Mouse (Mus musculus) G1E-ER4 (cell line): Measurements from ENCODE around the gene Ercc1. TPM values are rescaled to one million over a fixed set of nuclear protein-coding genes. Genes with fewer than 3 reads are reported as not detected.

Experiments used
- GATA1 ChIP-seq: IDR thresholded peaks from one replicate; pipeline ENCODE4 v1.8.0; 2012; ENCODE audit warnings: low read length, inconsistent platforms
- polyA plus RNA-seq: library from polyadenylated mRNA; stranded (reverse); fragments of >175 nt; gene quantifications from 2 replicates; pipeline ENCODE4 v1.2.3, GENCODE M21; 2012

Ercc1 gene
- polyA plus RNA-seq, 1 experiment, result 133 TPM

GRCm38 (mm10) chr7:19322489-19322888 lies 22.1 kb upstream of the Ercc1 start:
- TF ChIP-seq GATA1, result no peak

- TF ChIP-seq GATA1, result no peak
Measured at GRCm38 (mm10) chr7:19324221-19324620, 20.4 kb upstream of the Ercc1 start.

- no peak for TF ChIP-seq GATA1
Measured at GRCm38 (mm10) chr7:19325262-19326199, 19.0 kb upstream of the Ercc1 start.

- TF ChIP-seq GATA1, result no peak
Measured at GRCm38 (mm10) chr7:19326359-19326758, 18.2 kb upstream of the Ercc1 start.

- TF ChIP-seq GATA1, result no peak
Measured at GRCm38 (mm10) chr7:19327128-19327527, 17.4 kb upstream of the Ercc1 start.

- no peak for TF ChIP-seq GATA1
Measured at GRCm38 (mm10) chr7:19327782-19328181, 16.8 kb upstream of the Ercc1 start.

- no peak for TF ChIP-seq GATA1
Measured at GRCm38 (mm10) chr7:19328425-19328824, 16.2 kb upstream of the Ercc1 start.

GRCm38 (mm10) chr7:19331910-19332309 lies 12.7 kb upstream of the Ercc1 start:
- no peak for TF ChIP-seq GATA1

GRCm38 (mm10) chr7:19332709-19333352 lies 11.7 kb upstream of the Ercc1 start:
- no peak for TF ChIP-seq GATA1

- TF ChIP-seq GATA1, result no peak
Measured at GRCm38 (mm10) chr7:19335583-19335982, 9.0 kb upstream of the Ercc1 start.

GRCm38 (mm10) chr7:19337122-19337521 lies 7.5 kb upstream of the Ercc1 start:
- TF ChIP-seq GATA1, result no peak

GRCm38 (mm10) chr7:19338060-19338459 lies 6.5 kb upstream of the Ercc1 start:
- TF ChIP-seq GATA1, result no peak

- TF ChIP-seq GATA1, result no peak
Measured at GRCm38 (mm10) chr7:19338596-19338995, 6.0 kb upstream of the Ercc1 start.

- TF ChIP-seq GATA1, result no peak
Measured at GRCm38 (mm10) chr7:19341250-19341649, 3.3 kb upstream of the Ercc1 start.

- no peak for TF ChIP-seq GATA1
Measured at GRCm38 (mm10) chr7:19341761-19342409, 2.7 kb upstream of the Ercc1 start.

GRCm38 (mm10) chr7:19342481-19343027 lies 2.0 kb upstream of the Ercc1 start:
- no peak for TF ChIP-seq GATA1

- TF ChIP-seq GATA1, result no peak
Measured at GRCm38 (mm10) chr7:19343210-19343808, 1.3 kb upstream of the Ercc1 start.
